Mouse (Mus musculus): ENCODE data around the gene Moxd2.

Gene Moxd2

GRCm38 (mm10) chr6:40887394-40887793, at the start of gene Moxd2:
Moxd2 (minus strand) TSS chr6:40887494.
- no peak for DNase-seq

GRCm38 (mm10) chr6:40919954-40920353, 32.7 kb upstream of the Moxd2 start:
- no peak for DNase-seq

- no peak for DNase-seq
Observed at GRCm38 (mm10) chr6:40900287-40900686, 13.0 kb upstream of the Moxd2 start, which contains the start of gene Prss58. Prss58 (minus strand) TSS chr6:40900387.

- DNase-seq, result no peak
Observed at GRCm38 (mm10) chr6:40894716-40895115, 7.4 kb upstream of the Moxd2 start.

DNA sequence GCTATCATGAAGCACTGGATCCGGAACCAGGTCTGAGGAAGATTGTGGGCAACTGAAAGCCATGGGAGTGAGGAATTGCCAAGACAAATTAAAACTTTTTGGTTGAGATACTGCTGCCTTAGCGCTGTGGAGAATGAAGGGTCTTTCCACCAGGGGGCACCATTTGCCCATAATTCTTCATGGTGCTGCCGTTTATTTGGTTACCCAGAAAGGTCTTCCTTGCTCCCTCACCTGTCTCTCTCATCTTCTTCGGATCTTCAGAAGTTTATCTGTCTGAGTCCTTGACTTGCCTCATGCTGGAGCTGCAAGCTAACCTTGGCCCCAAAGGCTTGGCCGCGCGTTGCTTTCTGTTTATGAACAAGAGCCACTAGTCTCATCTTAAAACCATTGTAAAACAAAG, 6.3 kb upstream of the Moxd2 start:
- DNase-seq, result peak; percentile 68

GRCm38 (mm10) chr6:40891754-40892153, 4.5 kb upstream of the Moxd2 start:
- no peak for DNase-seq

GRCm38 (mm10) chr6:40890973-40891372, 3.7 kb upstream of the Moxd2 start:
- DNase-seq, result peak; percentile 28

GRCm38 (mm10) chr6:40845283-40845682, 42.0 kb downstream of the Moxd2 start:
- DNase-seq, result no peak
